Mouse (Mus musculus) monocyte, adult 2 months (primary cell): ENCODE results near the gene Lhb.
A peak's percentile ranks its signal among the peaks of the same experiment; 100 is the strongest.

Source experiments
- DNase-seq, 2 experiments: peaks; one replicate each; pipeline ENCODE4 v3.0.0; 2022; ENCODE audit warnings: low spot score in 2 of 2, low read depth in 1 of 2

Lhb gene

GRCm38 (mm10) chr7:45413864-45414739, 6.5 kb upstream of the Lhb start:
- no peak for DNase-seq

GRCm38 (mm10) chr7:45414740-45415224, 5.8 kb upstream of the Lhb start:
- DNase-seq, result no peak

- no peak for DNase-seq
Measured at GRCm38 (mm10) chr7:45415636-45416035, 5.0 kb upstream of the Lhb start.

- no peak for DNase-seq
Measured at GRCm38 (mm10) chr7:45417962-45418492, 2.6 kb upstream of the Lhb start.

- no peak for DNase-seq
Measured at GRCm38 (mm10) chr7:45419859-45420614, 583 bp upstream of the Lhb start.

GRCm38 (mm10) chr7:45421194-45421593, 574 bp downstream of the Lhb start:
- no peak for DNase-seq

- no peak for DNase-seq
Measured at GRCm38 (mm10) chr7:45426556-45426955, 5.9 kb downstream of the Lhb start.

GRCm38 (mm10) chr7:45433835-45434202, 13.2 kb downstream of the Lhb start:
- DNase-seq, result no peak

- DNase-seq, result peak; percentile 99 to 100
Measured at GRCm38 (mm10) chr7:45434203-45435015, 13.8 kb downstream of the Lhb start, which contains the start of gene Gys1. Gene Gys1, plus strand, starts transcription at chr7:45434844.

- DNase-seq, result no peak
Measured at GRCm38 (mm10) chr7:45435038-45435437, 14.4 kb downstream of the Lhb start.

GRCm38 (mm10) chr7:45436444-45436843, 15.8 kb downstream of the Lhb start:
- DNase-seq, result no peak

GRCm38 (mm10) chr7:45437046-45437445, 16.4 kb downstream of the Lhb start:
- DNase-seq, result no peak

- no peak for DNase-seq
Measured at GRCm38 (mm10) chr7:45437521-45438276, 17.1 kb downstream of the Lhb start, which contains the start of gene Ruvbl2. Gene Ruvbl2, minus strand, starts transcription at chr7:45438096.

- no peak for DNase-seq
Measured at GRCm38 (mm10) chr7:45443526-45444420, 23.2 kb downstream of the Lhb start.

GRCm38 (mm10) chr7:45446589-45446988, 26.0 kb downstream of the Lhb start:
- no peak for DNase-seq

GRCm38 (mm10) chr7:45447325-45447990, 26.8 kb downstream of the Lhb start:
- no peak for DNase-seq

GRCm38 (mm10) chr7:45449974-45450373, 29.4 kb downstream of the Lhb start:
- no peak for DNase-seq

GRCm38 (mm10) chr7:45451344-45451982, 30.8 kb downstream of the Lhb start:
- peak; percentile 56 to 83 for DNase-seq
